Mouse (Mus musculus) liver, adult 2 months (tissue): ENCODE results near the gene Crb1.

Experiments used
- CTCF ChIP-seq: fragments of 200-500 bp; IDR thresholded peaks from 2 replicates; pipeline ENCODE4 v1.5.1; 2011; ENCODE audit warnings: low read depth, low read length, control low read depth
- POLR2A ChIP-seq: fragments of 200-500 bp; IDR thresholded peaks from 2 replicates; pipeline ENCODE4 v1.6.1; 2011; ENCODE audit warnings: low read length, control low read depth; ENCODE audit not compliant: insufficient read depth; ENCODE audit errors: extremely low read depth

GRCm38 (mm10) chr1:139194011-139194410 lies 182.9 kb downstream of the Crb1 start:
- TF ChIP-seq POLR2A (no peak), CTCF (no peak)
